Mouse (Mus musculus): ENCODE measurements at regions not wholly inside any gene's neighbourhood (a gene's known extent, or its start where the extent isn't known, plus 50 kb on each side); places are given as distances from the start of the nearest gene placed in this dataset.
"Not testable (repeated sequence)": the region's sequence is repeated elsewhere in the genome, so short reads cannot be mapped to it uniquely, and the experiment has no call there.

DNA sequence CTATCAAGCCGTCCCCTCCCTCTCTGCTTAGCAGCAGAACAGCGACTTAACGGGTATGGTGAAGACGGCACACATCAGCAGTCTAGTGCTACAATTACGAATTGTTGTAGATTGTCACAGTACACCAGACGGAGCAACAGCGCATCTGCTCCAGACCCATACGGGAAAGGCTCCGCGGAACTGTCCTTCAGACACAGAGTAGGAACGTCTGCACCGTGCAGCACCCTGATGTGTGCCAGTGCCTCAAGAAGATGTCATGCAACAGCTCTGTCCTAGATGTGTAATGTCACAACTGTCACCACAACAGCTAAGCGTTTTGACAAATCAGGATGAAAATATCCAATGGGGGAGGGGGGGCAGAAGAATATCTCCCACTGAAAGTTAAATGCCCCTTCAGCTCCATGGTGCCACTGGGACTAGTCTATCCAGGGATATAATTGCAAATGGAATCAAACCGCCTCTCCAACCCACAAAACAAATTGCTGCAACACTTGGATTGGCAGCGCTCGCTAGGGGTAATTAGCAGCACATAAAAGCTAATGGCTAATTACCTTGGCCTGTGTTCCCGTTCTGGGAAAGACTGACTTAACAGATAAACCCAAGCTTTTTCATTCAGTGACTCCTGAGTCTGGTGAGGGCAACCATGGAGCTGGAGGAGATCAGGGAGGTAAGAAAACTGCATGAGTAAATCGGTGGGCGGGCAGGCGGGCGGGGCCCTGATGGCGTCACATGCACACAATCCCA is 472.6 kb downstream of the Zfp704 start:
- no peak for DNase-seq (ENCODE audit: low read depth, low spot score)

DNA sequence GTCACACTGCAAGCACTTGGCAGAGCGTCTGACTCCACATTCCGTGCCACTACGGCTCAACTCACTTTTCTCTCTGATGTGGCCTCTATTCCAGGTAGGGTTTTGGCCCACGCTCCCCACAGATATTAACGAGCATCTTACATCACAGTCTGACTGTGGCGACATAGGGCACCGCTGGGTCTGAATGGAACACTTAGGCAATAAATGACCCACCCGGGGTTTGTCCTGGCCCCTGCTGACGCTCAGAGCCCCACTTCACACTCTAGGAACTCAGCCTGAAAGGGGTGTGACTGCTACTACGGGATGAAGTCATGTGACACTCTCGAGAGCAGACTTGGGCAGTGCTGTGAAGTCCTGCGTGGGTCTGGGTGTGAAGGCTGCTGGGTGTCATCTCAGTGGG is 475.9 kb downstream of the Zfp704 start:
- no peak for DNase-seq (ENCODE audit: low read depth, low spot score)

DNA sequence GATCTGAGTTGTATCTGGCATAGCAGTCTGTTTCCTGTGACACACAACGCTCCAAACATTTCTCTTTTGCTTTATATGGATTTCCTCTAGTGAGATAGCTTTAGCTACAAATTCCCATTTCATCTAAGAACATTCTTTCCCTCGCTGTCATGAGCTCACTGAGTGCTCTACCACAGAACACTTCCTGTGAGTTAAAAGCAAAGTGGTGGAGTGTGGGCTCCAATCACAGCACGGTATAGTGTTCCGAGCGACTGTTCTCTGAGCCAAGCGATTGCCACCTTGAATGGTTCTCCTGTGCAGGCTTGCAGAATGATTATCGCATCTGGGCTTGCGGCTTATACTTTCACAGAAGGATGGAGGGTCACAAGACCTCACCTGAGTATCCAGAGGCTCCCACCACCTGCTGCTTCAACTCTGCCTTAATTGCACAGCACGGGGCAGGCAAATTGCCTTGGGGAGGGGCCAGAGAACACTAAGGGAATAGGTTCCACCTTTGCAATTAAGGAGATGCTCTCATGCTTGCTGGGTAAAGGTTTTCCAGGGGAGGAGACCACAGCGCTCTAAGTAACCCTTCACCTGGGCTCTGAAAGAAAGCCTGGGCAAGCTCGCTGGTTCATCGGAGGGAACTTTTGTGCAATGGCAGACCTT is 477.7 kb downstream of the Zfp704 start:
- no peak for DNase-seq (ENCODE audit: low read depth, low spot score)

DNA sequence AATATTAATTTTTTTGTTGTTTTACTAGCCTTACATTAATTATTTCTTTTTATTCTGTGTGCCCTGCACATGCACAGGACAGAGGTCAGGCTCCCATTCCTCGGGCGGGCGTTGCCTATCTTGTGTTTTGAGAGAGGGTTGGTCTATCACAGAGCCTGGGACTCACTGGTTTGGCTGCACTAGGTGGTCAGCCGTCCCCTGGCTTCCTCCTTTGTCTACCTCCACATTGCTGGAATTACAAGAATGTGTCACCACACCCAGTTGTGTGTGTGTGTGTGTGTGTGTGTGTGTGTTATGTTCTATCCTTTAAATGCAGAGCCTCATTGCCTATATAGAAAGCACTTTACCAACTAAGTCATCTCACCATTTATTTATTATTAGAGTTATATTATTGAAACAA is 478.5 kb downstream of the Zfp704 start:
- DNase-seq (ENCODE audit: low read depth, low spot score): no peak

DNA sequence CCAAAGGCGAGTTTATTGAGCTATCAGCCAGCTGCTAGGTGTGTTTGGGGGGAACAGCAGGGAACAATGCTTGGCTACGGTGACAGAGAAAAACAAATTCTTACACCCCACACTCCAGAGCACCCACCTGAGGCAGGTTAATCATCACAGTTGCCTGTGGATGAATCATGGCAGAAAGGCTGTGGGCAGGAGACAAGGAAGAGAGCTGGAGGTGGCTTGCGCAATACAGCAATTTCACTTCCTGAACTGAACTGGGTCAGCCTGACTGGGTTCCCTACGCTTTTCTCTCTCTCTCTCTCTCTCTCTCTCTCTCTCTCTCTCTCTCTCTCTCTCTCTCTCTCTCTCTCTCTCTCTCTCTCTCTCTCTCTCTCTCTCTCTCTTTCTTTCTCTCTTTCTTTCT is 481.5 kb downstream of the Zfp704 start:
- DNase-seq (ENCODE audit: low read depth, low spot score): no peak

DNA sequence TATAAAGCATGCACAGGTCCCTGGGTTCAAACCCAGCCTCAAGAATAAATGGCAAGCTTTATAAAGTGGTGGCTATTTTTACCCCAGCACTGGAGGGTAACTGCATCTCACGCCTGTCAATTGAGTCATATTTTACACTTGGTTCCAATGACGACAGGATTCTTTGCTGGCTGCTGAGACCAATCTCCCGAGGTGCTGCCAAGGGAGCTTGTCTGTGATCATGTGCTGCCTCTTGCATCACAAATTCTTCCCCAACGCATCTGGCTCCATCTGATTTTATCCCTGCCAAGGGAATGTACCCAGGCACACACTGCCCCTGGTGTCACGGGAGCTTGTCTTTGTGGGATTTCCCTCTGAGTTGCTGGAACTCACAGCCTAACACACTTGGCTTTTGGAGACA is 486.8 kb downstream of the Zfp704 start:
- no peak for DNase-seq (ENCODE audit: low read depth, low spot score)

DNA sequence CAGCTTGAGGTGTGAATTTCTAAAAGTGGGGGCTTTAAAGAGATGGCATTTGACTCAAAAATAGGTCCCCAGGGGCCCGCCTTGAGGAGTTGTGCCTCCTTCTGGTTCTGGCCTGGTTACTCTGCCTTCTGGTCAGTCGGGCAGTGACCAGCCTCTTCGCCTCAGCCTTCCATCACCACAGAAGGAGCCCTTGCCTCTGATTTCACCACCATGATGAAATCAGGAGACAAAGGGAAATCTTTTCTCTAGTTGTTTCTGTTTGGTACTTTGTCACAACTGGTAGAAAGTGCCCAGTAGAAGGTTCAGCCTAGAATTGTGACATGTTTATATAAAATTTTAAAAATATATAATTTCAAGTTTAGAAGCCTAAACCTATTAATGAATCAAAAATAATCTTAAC is 492.0 kb downstream of the Zfp704 start:
- no peak for DNase-seq (ENCODE audit: low read depth, low spot score)

DNA sequence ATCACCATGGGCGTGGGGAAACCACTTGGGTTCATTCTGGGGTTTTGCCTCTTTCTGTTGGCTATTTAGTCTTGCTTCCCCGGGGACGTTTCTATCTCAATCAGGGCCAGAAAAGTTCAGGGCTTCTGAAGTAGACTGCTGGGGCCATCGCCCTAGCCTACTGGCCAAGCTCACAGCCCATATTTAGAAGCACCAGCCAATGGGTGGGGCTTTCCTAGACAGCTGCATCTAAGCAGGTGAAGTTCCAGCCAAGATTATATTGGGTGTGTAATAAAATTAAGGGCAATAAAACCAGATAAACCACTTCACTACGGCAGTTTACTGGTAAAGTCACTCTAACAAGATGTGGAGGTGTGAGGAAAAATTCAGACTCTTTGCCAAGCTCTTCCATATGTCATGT is 496.5 kb downstream of the Zfp704 start:
- DNase-seq (ENCODE audit: low read depth, low spot score): no peak

DNA sequence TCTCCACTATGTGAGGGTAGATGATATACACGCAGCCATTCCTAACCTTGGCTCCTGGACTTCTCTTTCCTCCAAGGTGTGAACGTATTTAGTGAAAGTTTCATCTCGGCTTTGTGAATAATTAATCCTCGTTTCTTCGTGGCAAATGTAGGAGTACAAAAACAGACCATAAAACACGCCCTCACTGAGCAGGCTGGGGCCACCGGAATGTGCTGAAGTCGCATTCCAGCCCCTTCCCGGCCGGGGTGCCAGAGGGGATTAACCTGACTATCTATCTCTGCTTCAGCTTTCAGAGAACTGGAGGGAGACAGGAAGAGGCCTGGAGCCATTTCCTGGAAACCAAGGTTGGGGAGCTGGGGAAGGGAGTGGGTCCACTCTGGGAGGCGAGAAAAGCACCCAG is 499.1 kb downstream of the Zfp704 start:
- DNase-seq (ENCODE audit: low read depth, low spot score): peak; percentile 61

DNA sequence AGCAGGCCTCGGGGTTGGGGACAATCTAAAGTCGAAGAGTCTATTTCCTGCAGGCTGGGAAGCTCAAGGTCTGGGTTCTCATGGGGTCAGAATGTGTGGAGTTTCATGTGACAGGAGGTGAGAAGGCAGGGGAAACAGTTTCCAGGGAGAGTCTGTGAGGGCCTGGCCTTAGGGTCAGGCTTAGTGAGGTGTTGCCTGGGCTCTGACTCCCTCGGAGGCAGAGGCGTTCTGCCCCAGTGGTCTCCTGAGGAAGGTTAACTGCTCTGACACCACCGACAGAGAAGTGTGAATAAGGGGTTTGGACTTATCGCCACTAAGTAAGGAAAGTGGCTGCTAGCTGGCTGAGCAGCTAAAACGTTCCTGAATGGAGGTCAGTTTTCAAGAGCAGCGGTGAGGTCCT is 499.9 kb downstream of the Zfp704 start:
- no peak for DNase-seq (ENCODE audit: low read depth, low spot score)

DNA sequence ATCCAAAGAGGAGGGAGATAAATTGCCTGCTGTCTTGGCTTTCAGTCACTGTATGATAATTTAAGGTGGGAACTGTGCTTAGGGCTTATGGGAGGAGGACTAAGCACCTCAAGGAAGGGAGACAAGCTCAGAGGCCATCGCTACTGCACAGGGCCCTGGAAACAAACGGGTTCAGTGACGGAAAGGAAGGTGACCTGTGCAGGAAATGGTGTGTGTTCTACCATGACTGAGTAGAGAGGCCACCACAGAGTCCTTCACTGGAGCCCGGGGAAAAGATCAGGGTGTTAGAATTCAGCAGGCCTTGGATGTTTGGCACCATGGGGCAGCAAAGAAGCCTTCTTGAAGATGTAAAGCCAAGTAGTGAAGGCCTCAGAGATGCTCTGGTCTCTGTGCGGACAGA is 500.4 kb downstream of the Zfp704 start:
- DNase-seq (ENCODE audit: low read depth, low spot score): no peak

DNA sequence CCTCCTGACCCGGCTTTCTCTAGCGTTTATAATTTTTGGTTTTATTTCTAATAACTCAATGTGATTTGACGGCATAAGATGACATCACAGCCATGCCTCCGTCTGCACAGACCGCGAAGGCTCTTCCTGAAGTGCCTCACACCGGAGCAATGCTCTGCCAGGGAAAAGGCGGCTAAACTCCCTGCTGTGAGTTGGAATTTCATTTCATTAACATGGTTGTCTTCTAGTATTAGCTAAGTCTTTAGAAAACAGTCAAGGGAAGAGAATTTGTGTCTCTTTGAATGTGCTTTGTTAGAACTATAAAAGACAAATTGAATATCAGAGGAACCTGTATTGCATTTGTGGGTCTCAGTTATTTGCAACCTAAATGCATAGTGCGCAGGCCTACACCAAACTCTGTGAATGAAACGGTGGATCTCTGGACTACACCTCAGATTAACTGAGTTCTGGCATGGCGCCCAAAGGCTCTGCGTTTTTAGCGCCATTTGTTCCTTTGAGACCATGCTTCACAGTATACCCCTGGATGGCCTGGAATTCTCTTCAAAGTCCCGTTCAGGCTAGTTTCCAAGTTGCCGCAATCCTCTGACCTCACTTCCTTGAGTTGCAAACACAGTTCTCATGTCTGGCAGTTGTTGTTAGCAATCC is 502.0 kb downstream of the Zfp704 start:
- DNase-seq (ENCODE audit: low read depth, low spot score): no peak

DNA sequence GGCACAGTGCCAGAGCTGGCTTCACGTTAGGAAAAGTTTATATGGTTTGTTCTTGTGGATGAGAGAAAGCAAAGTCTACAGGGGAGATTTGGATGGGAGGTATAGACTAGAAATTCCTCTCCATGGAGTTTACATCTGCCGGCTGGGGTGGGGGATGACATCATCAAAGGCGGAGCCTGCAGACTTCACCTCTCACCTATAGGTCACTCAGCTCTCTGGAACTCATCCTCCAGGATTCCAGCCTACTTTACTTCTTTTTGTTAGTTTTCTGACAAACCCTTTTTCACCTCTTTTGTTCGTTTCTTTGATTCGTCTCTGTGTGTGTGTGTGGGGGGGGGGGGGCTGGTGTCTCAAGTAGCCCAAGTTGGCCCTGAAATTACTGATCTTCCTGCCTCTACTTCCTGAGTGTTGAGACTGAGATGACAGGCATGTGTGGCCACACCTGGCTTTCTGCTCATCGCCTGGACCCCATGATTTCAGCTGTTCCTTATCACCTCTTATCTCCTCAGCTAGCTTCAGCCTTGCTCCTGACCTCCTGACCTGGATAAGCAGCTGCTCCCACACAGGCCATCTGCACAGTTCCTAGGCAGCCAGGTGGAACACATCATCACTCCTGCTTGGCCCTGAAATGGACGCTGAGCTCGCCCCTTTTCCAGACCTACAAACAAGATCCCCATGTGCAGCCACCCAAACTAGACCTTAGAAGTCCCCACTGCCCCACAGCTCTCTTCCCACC is 504.5 kb downstream of the Zfp704 start:
- no peak for DNase-seq (ENCODE audit: low read depth, low spot score)

DNA sequence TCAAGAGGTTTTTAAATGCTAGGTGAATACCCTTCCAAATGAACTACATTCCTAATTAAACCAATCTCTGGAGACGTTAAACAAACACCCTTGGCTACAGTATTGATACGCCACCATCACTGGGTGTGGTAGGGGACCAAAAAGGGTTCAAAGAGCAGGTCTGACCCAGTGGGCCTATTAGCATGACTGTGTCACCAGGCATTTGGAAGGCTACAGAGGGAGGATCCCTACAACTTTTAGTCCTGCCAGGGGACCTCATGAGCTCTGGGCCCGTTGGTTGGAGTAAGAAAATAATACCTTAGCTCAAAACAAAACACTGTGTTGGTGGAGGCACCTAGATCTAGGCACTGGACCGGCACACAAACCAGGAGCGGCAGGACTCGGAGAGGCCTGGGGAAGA is 506.4 kb downstream of the Zfp704 start:
- DNase-seq (ENCODE audit: low read depth, low spot score): no peak

DNA sequence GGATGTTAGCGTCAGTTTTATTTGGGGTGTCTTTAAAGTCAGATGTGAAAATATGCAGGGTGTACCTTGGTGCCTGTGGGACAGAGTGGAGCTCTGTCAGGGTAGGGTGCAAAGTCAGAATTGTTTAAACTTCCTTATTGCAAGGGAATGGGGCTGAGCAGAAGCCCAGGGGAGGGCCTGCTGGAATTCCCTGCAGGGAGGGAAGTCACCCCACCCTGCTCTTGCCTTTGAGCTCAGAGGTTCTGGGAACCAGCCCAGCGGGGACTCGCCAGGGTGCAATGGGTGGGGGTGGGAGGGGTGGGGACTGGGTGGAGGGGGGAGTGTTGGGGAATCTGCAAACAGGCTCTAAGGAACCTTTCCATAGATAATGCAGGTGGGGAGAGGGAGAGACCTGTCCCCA is 508.6 kb downstream of the Zfp704 start:
- DNase-seq (ENCODE audit: low read depth, low spot score): no peak

DNA sequence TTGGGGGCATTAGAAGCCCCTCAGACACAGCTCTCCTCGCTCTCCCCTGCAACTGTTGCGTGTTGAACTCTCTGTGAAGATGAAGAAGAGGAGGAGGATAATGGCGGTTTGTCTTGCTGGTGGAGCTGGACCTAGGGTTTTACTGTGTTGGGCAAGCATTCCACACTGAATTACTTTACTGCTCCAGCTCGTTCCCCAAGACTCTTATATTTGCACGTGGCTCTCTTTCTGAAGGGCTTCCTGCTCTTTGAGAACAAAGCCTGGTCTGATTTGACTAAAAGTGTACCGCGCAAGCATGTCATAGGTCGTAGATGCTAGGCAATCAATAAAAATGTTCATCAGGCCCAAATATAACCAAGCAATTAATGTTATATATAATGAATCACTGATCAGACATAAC is 509.1 kb downstream of the Zfp704 start:
- DNase-seq (ENCODE audit: low read depth, low spot score): no peak

DNA sequence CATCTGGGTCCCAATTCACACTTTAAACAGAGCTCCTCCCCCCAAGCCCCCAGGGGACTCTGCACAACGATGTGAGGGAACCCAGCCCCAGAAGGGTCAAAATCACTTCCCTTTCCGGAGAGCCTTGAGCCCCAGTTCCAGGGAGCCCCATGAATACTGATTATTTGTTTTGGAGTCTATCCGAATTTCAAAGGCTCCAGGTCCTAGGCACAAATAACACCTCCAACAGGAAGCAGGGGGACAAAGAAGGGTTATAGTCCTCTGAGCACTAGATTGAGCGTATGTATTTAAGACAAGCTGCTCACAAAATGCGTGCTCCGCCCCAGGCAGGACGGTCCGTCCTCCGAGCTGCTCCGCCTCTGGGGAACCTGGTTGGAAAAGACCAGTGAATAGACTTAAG is 511.4 kb downstream of the Zfp704 start:
- no peak for DNase-seq (ENCODE audit: low read depth, low spot score)

DNA sequence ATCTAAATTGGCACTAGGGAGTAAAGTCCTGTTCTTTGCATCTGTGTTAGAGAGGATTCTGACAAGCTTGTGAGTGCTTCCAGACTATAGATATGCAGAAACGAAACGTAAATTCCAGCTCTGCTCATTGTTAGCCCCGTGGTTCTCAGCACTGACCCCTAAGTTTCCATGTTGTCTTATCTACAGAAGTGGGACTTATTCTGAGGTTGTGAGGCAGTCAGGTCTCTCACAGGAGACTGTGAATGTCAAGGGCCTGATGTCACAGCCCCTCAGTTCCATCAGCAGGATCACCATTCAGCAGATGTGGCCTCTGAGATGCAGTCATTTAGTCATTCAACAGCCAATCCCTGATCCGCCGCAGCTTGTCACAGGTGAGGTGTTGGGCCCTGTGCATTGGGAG is 525.8 kb downstream of the Zfp704 start:
- no peak for DNase-seq (ENCODE audit: low read depth, low spot score)

DNA sequence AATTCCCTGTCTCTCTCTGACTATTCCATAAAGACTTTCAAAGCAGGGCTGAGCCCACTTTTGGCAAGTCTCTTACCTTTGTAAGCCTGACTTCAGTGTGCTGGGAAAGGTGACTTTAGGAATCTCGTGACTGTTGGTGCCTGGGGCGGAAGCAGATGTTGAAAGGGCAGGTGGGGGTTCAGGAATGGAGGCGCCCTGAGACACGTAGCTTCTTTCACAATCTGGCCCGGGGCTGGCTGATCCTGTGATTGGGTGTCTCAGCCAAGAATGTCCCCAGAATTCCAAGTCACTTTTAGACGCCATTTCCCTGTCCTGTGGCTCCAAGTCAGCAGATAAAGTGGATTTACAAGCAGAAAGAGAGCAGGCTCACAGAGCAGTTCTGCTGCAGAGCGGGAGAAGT is 527.8 kb downstream of the Zfp704 start:
- no peak for DNase-seq (ENCODE audit: low read depth, low spot score)

DNA sequence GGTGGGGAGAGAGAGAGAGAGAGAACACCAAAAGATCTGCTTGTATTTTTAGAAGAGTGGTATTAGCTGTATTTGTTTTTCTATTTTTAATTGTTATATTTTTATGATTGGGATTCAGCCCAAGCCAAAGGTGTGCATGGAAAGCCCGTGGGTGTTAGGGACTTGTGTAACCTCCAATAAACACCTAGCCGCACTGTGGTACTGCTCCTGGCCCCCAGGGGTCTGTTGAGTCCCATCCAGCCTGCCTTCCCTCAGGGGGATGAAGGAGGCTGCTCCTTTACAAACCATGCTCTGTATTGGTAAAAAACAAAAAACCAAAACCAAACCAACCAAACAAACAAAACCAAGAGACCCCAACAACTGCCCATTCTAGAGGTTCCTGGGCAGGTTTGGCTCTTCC is 531.7 kb downstream of the Zfp704 start:
- no peak for DNase-seq (ENCODE audit: low read depth, low spot score)

DNA sequence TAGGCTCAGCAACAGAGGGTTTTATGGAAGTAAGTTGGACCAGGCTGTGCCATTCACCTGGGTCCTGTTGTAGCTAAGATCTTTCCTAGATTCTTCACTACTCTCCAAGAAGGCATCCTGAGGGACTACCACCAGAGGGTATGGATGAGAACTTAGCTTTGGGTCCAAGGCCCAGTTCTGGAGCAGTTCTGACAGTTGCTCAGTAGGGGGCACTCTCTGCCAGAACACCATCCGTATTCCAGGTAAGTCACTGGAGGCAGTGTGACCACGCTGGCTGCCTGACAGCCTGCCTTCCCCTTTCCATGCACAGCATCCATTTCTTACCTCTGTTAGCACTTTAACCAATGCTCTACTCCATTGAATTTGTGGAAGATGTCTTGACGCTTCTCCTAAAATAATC is 533.2 kb downstream of the Zfp704 start:
- peak; percentile 62 for DNase-seq (ENCODE audit: low read depth, low spot score)

DNA sequence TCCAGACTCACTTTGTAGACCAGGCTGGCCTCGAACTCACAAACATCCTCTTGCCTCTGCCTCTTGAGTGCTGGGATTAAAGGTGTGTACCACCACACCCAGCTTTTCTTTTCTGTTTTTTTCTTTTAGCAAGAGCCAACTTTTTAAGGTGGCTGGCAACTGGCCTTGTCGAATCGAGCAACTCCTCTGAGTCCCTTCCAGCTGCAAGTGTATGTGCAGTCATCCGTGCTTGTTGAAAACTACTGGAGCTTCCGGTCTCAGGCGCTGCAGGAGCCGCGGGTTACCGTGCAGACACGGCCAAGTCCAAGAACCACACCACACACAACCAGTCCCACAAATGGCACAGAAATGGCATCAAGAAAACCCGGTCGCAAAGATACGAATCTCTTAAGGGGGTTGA is 537.4 kb downstream of the Zfp704 start:
- DNase-seq (ENCODE audit: low read depth, low spot score): not testable (repeated sequence)

All from mesoderm, embryonic 11.5 days (tissue).